1 mouse cellular context compared by ENCODE assay signal in genomic region chr3:79995726-79996125, GRCm38 (mm10).
A peak's percentile ranks its signal among the peaks of the same experiment; 100 is the strongest.
TF ChIP-seq lines count a peak whose summit lies in the region.

No protein-coding gene starts in this region.

TF ChIP-seq in MEL, 35 proteins besides CTCF, POLR2A, EP300 and RAD21 (continued from another document):
- TF ChIP-seq JUND (IDR thresholded peaks at IDR 0.05; ENCODE audit: low read depth, low read length) = 0 out of 2 replicates have a peak, but pooled peaks have one; percentile 31
TF ChIP-seq in MEL: peak in this region for 9.
